Mouse (Mus musculus) erythroblast, embryonic 14.5 days (primary cell): ENCODE data around the gene Mks1. TPM values are rescaled to one million over a fixed set of nuclear protein-coding genes. Genes with fewer than 3 reads are reported as not detected.
A peak's percentile ranks its signal among the peaks of the same experiment; 100 is the strongest.

ENCODE experiments used
- H3K27me3 ChIP-seq: 2 replicates; pipeline ENCODE4 v1.6.1; 2012; ENCODE audit warnings: inconsistent platforms; ENCODE audit not compliant: control insufficient read depth
- H3K36me3 ChIP-seq: 2 replicates; pipeline ENCODE4 v1.6.1; 2012; ENCODE audit warnings: mild to moderate bottlenecking, inconsistent platforms; ENCODE audit not compliant: control insufficient read depth
- H3K4me1 ChIP-seq: 2 replicates; pipeline ENCODE4 v1.6.1; 2012; ENCODE audit warnings: inconsistent platforms; ENCODE audit not compliant: control insufficient read depth
- H3K4me3 ChIP-seq: replicated peaks from 2 replicates; pipeline ENCODE3; 2012; ENCODE audit warnings: moderate library complexity, mild to moderate bottlenecking, inconsistent platforms
- H3K9me3 ChIP-seq: 2 replicates; pipeline ENCODE4 v1.6.1; 2012; ENCODE audit warnings: low read length, inconsistent platforms, mixed read lengths; ENCODE audit not compliant: control insufficient read depth
- GATA1 ChIP-seq: IDR thresholded peaks from 2 replicates; pipeline ENCODE4 v1.6.1; 2012; ENCODE audit warnings: low read length, inconsistent platforms, mixed read lengths
- TAL1 ChIP-seq: IDR thresholded peaks from 3 replicates; pipeline ENCODE4 v1.6.1; 2012; ENCODE audit warnings: low read length, inconsistent platforms, mixed read lengths
- polyA plus RNA-seq: library from polyadenylated mRNA; stranded (reverse); fragments of >175 nt; gene quantifications from 2 replicates; pipeline ENCODE4 v1.2.3, GENCODE M21; 2012

The Mks1 gene
- 0.04 and 0.28 TPM in 2 replicates for polyA plus RNA-seq

DNA sequence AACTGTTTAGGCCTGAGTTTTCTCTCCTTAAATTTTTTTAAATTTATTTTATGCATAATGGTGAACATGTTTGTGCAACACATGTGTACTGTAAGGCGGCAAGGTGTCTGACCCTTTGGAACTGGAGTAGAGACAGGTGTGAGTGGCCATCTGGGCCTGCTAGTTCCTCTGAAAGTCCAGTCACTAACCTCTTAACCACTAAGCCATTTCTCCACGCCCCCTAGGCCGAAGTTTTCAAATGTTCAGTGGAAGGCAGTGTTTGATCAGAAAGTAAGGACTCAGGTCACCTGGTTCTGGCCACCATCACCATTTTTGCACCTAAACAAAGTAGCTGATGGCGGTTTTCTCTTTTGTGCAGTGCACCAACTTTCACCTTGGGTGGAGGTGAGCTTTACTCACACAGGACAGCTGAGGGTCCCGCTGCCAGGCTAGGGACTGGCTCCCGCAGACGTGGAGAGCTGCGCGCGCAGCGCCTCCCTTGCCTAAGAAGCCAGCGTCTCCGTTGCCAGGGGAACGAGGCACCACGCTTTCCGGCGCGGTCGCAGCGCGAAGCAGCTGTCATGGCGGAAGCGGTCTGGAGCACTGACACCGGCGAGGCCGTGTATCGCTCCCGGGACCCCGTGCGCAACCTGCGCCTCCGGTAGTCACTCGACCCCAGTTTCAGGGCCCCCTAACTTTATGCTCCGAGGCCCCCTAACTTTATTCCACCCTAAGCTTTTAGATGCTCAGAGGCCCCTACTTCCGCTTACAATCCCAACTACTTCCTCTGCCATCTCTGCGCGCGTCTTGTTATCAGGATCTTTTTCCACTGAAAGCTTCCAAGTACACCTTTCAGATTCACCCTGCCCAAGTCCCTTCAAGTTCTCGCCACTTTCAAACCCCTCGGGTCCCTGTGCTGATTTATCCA lies at the start of gene Mks1:
TSS of gene Mks1 (plus strand) at position 526 of the 907 bp plus-strand sequence.
- no peaks in the 10 kb centered on the region for H3K36me3 ChIP-seq
- no peaks in the 10 kb centered on the region for H3K9me3 ChIP-seq
- TF ChIP-seq GATA1 (no peak), TAL1 (no peak)
- H3K27me3 ChIP-seq, result no peaks in the 10 kb centered on the region
- H3K4me1 ChIP-seq, result peaks cover 12% of the 10 kb centered on the region
- peak within 1 kb of the TSS; percentile 71 for H3K4me3 ChIP-seq

DNA sequence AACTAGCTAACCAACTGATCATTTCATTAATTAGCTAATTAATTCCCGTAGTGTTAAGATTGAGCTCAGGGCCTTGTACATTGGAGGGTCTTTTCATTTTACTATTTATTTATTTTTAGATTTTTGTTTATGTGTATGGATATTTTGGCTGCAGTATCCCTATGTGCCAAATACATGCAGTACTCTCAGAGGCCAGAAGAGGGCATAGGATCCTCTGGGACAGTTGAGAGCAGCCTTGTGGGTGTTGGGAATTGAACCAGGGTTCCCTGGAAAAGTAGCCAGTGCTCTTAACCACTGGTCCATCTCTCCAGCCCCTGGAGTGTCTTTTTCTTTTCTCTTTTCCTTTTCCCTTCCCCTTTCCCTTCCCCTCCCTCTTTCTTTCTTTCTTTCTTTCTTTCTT lies 47.6 kb upstream of the Mks1 start:
- Histone ChIP-seq H3K4me3 (no peak overlapping the region), H3K27me3 (no peaks in the 10 kb centered on the region), H3K9me3 (no peaks in the 10 kb centered on the region), H3K4me1 (no peaks in the 10 kb centered on the region), H3K36me3 (no peaks in the 10 kb centered on the region)
- TF ChIP-seq TAL1 (no peak), GATA1 (no peak)

- Histone ChIP-seq H3K27me3 (no peaks in the 10 kb centered on the region; the same call in 1 of the 2 replicates), H3K36me3 (no peaks in the 10 kb centered on the region), H3K4me1 (no peaks in the 10 kb centered on the region), H3K4me3 (no peak overlapping the region), H3K9me3 (no peaks in the 10 kb centered on the region)
- TF ChIP-seq TAL1, result no peak
- TF ChIP-seq GATA1, result no peak
These were observed 45.6 kb upstream of the Mks1 start for GRCm38 (mm10) chr11:87807433-87807832.

- TF ChIP-seq GATA1 (no peak), TAL1 (no peak)
- Histone ChIP-seq H3K27me3 (no peaks in the 10 kb centered on the region; the same call in 1 of the 2 replicates), H3K4me1 (no peaks in the 10 kb centered on the region), H3K36me3 (no peaks in the 10 kb centered on the region), H3K9me3 (no peaks in the 10 kb centered on the region), H3K4me3 (no peak overlapping the region)
These were observed 44.8 kb upstream of the Mks1 start for GRCm38 (mm10) chr11:87808236-87808635.

DNA sequence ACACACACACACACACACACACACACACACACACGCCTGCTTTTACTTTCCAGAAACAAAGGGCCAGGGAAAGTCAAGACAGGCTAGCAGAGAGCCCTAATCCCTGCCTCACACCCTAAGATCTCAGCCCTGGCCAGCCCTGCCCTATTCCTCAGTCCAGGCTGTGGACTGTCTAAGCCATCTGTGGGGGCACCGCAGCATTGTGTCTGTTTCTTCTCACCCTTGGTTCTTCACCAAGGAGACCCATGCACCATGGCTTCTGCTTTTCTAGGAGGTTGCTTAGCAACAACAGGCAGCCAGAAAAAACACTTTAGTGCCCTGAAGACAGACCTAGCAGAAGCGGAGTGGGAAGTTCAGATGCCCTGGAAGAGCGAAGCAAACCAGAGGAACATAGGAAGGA lies 41.6 kb upstream of the Mks1 start:
- Histone ChIP-seq H3K9me3 (no peaks in the 10 kb centered on the region), H3K4me1 (no peaks in the 10 kb centered on the region), H3K4me3 (no peak overlapping the region), H3K27me3 (no peaks in the 10 kb centered on the region; the same call in 1 of the 2 replicates), H3K36me3 (no peaks in the 10 kb centered on the region)
- TF ChIP-seq TAL1, result no peak
- no peak for TF ChIP-seq GATA1

- H3K27me3 ChIP-seq, result peaks cover 8% of the 10 kb centered on the region
- no peaks in the 10 kb centered on the region for H3K9me3 ChIP-seq
- no peak overlapping the region for H3K4me3 ChIP-seq
- TF ChIP-seq GATA1, result no peak
- no peaks in the 10 kb centered on the region; the same call in 1 of the 2 replicates for H3K4me1 ChIP-seq
- no peaks in the 10 kb centered on the region for H3K36me3 ChIP-seq
These were observed 38.2 kb upstream of the Mks1 start for GRCm38 (mm10) chr11:87814831-87815230.

DNA sequence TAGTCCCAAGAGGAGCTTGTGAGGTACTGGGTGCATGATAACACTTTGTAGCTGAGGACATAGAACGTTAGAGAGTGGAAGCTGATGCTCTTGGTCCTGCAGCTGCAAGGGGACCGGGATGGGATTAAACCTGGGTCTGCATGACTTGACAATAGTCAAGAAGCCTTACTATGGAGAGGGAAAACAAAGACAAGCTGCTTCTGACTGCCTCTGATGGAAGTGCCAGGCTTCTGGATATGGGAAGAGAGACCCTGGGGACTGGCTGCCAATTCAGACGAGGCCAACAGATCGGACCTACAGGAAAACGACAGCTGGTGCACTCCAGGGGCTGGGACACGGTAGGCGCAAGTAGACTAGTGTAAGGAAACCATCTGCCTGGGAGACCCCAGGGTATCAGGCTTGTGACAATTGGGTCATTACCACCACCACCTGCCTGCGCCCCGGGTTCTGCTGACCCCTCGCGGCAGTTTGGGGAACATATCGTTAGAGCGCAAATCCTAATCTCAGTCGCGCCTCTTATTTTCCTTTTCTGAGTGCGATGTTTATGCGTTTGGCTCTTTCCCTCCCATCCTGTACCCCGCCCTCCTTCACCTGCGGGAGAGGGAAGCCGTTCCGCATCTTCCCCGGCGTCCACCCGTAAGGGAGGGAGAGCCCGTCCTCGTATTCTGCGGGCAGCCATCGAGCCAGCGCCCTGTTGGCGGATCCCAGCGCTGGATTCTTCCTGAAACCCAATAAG lies 36.1 kb upstream of the Mks1 start:
- H3K9me3 ChIP-seq, result no peaks in the 10 kb centered on the region
- no peak overlapping the region for H3K4me3 ChIP-seq
- no peaks in the 10 kb centered on the region; the same call in 1 of the 2 replicates for H3K4me1 ChIP-seq
- no peak for TF ChIP-seq TAL1
- TF ChIP-seq GATA1, result no peak
- H3K27me3 ChIP-seq, result peaks cover 8% of the 10 kb centered on the region
- no peaks in the 10 kb centered on the region for H3K36me3 ChIP-seq

GRCm38 (mm10) chr11:87817443-87817773 lies 35.6 kb upstream of the Mks1 start:
- Histone ChIP-seq H3K27me3 (peaks cover 8% of the 10 kb centered on the region), H3K4me3 (no peak overlapping the region)

DNA sequence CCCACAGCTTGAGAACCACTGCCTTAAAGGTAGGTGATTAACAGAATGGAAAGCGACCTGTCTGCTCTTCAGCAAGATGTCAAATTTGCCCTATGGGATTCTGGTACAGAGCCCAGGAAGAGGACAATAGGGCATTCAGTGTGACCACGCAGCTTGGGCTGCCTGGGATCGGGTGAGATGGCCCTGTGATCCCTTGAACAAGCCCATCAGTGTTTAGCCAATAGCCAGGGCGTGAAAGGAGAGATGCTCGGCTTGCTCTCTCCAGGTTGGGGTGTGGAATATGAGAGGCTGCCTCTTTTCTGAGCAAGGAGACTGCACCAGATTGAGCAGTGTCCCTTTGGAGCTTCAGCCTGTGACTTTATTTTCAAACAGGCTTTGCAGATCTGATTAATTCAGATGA lies 31.5 kb upstream of the Mks1 start:
- no peak overlapping the region for H3K4me3 ChIP-seq
- H3K27me3 ChIP-seq, result peaks cover 10% of the 10 kb centered on the region
- H3K36me3 ChIP-seq, result no peaks in the 10 kb centered on the region
- no peaks in the 10 kb centered on the region for H3K9me3 ChIP-seq
- TF ChIP-seq GATA1 (no peak), TAL1 (no peak)
- H3K4me1 ChIP-seq, result no peaks in the 10 kb centered on the region; the same call in 1 of the 2 replicates

More at GRCm38 (mm10) chr11:87817443-87817773, 35.6 kb upstream of the Mks1 start:
- TF ChIP-seq GATA1 (no peak), TAL1 (no peak)
- no peaks in the 10 kb centered on the region for H3K36me3 ChIP-seq
- H3K9me3 ChIP-seq, result no peaks in the 10 kb centered on the region
- no peaks in the 10 kb centered on the region; the same call in 1 of the 2 replicates for H3K4me1 ChIP-seq
